Mouse (Mus musculus) E14TG2a.4 (cell line): ENCODE measurements around the gene Zkscan1.
"Not testable (repeated sequence)": the region's sequence is repeated elsewhere in the genome, so short reads cannot be mapped to it uniquely, and the experiment has no call there.

Experiments
- H3K27me3 ChIP-seq: 2 replicates; pipeline ENCODE4 v1.6.1; 2014; ENCODE audit warnings: low read length, control low read depth; ENCODE audit not compliant: insufficient read depth
- H3K36me3 ChIP-seq: 2 replicates; pipeline ENCODE4 v1.6.1; 2014; ENCODE audit warnings: low read length, control low read depth; ENCODE audit not compliant: insufficient read depth
- H3K4me1 ChIP-seq: replicated peaks from 2 replicates; pipeline ENCODE4 v1.6.1; 2014; ENCODE audit warnings: low read depth, low read length, control low read depth
- H3K4me3 ChIP-seq: replicated peaks from 2 replicates; pipeline ENCODE4 v1.5.1; 2014; ENCODE audit warnings: mild to moderate bottlenecking, low read length
- H3K9me3 ChIP-seq: 2 replicates; pipeline ENCODE4 v1.6.1; 2014; ENCODE audit warnings: low read length, control low read depth
- CTCF ChIP-seq: conservative IDR thresholded peaks from 2 replicates; pipeline ENCODE4 v1.5.1; 2014; ENCODE audit warnings: low read length
- NANOG ChIP-seq: IDR thresholded peaks from 2 replicates; pipeline ENCODE4 v1.6.1; 2014; ENCODE audit warnings: borderline replicate concordance, low read length, mixed read lengths
- POU5F1 ChIP-seq: IDR thresholded peaks from 2 replicates; pipeline ENCODE4 v1.6.1; 2014; ENCODE audit warnings: low read length, borderline replicate concordance

Zkscan1 gene

DNA sequence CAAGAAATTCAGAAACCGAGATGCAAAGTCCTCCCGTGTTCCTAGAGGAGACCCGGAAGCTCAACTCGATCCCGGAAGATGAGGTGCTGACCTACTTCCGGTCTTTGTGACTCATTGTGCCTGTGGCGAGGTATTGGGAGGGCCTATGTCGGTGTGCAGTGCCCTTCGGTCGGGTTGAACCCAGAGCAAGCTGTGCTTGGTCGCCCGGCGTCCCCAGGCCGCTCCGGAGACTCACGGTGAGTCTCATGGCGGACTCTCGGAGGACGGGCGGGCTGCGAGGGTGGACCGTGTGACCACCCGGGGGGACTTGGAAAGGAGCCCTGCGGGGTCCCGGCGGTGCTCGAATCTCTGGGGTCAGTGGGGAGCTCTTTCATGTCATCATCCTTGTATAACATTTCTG, at the start of gene Zkscan1:
Gene Zkscan1, plus strand, starts transcription at position 89 of the 400 bp plus-strand sequence.
- H3K4me3 ChIP-seq = peak within 1 kb of the TSS; percentile 96
- no peaks in the 10 kb centered on the region for H3K9me3 ChIP-seq
- no peaks in the 10 kb centered on the region for H3K27me3 ChIP-seq
- peaks cover 29% of the 10 kb centered on the region for H3K36me3 ChIP-seq
- no peak for TF ChIP-seq NANOG
- H3K4me1 ChIP-seq = peaks cover 68% of the 10 kb centered on the region

DNA sequence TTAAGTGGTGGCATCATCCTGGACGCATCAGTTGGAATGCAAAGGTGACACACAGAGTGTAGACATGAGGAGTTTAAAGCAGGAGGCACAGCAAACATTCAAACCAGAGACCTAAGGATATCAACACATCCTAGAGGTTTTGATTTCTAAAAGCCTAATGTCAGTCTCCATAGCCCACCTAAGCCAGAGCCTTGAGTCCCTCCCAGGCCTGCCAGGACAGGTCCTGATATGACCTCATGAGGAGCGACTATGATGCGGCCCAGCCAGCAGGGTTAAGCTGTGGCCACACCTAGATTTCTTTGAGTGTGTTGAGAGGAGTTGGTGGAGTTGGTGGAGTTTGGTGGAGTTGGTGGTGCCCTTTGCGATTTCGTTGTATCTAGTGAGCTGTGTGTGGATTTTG, 32.0 kb upstream of the Zkscan1 start, which contains the start of gene Smok3c:
Gene Smok3c, plus strand, starts transcription at position 301 of the 400 bp plus-strand sequence.
- not testable (repeated sequence) for H3K27me3 ChIP-seq, H3K4me3 ChIP-seq, H3K9me3 ChIP-seq, H3K4me1 ChIP-seq, H3K36me3 ChIP-seq

DNA sequence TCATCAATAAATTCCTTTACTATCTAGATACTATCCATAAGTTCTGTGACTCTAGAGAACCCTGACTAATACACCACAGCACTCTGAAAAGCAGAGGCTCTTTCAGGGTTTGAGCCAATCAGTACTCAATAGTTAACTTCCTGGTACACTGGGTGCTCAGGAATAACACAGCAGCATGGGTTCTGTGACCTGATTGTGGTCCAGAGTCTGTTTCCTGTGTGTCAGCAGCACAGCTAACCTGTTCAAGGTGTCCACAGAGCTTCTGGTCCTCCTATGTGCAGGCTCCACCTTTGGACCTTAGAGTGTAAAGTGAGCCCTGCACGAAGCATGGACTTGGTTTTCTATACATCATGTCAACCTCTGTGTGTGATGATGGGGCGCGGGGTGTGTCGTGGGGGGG, 11.1 kb upstream of the Zkscan1 start:
- no peak overlapping the region for H3K4me3 ChIP-seq
- H3K9me3 ChIP-seq = no peaks in the 10 kb centered on the region
- H3K27me3 ChIP-seq = no peaks in the 10 kb centered on the region
- H3K36me3 ChIP-seq = no peaks in the 10 kb centered on the region
- TF ChIP-seq POU5F1 = no peak
- no peak for TF ChIP-seq CTCF
- TF ChIP-seq NANOG = no peak
- H3K4me1 ChIP-seq = no peaks in the 10 kb centered on the region

GRCm38 (mm10) chr5:138075684-138076083, 9.2 kb upstream of the Zkscan1 start:
- Histone ChIP-seq H3K27me3 (no peaks in the 10 kb centered on the region), H3K4me3 (no peak overlapping the region), H3K4me1 (no peaks in the 10 kb centered on the region), H3K36me3 (no peaks in the 10 kb centered on the region), H3K9me3 (no peaks in the 10 kb centered on the region)
- no peak for TF ChIP-seq CTCF
- no peak for TF ChIP-seq NANOG
- no peak for TF ChIP-seq POU5F1

- Histone ChIP-seq H3K27me3 (no peaks in the 10 kb centered on the region), H3K9me3 (no peaks in the 10 kb centered on the region), H3K36me3 (no peaks in the 10 kb centered on the region), H3K4me1 (peaks cover 4% of the 10 kb centered on the region), H3K4me3 (no peak overlapping the region)
- 0 out of 2 replicates have a peak, but pooled peaks have one; percentile 4 for TF ChIP-seq CTCF
- no peak for TF ChIP-seq POU5F1
These were observed 8.7 kb upstream of the Zkscan1 start for GRCm38 (mm10) chr5:138076148-138076547.

- TF ChIP-seq CTCF = no peak
- TF ChIP-seq POU5F1 = no peak
- TF ChIP-seq NANOG = no peak
- Histone ChIP-seq H3K36me3 (no peaks in the 10 kb centered on the region), H3K4me3 (no peak overlapping the region)
These were observed 4.4 kb upstream of the Zkscan1 start for GRCm38 (mm10) chr5:138080456-138080855.

GRCm38 (mm10) chr5:138081446-138081845, 3.4 kb upstream of the Zkscan1 start:
- Histone ChIP-seq H3K4me3 (peak overlapping the region; percentile 50), H3K36me3 (no peaks in the 10 kb centered on the region), H3K27me3 (no peaks in the 10 kb centered on the region), H3K4me1 (peaks cover 35% of the 10 kb centered on the region), H3K9me3 (no peaks in the 10 kb centered on the region)
- TF ChIP-seq POU5F1 = no peak
- no peak for TF ChIP-seq NANOG
- TF ChIP-seq CTCF = no peak

More at GRCm38 (mm10) chr5:138080456-138080855, 4.4 kb upstream of the Zkscan1 start:
- H3K27me3 ChIP-seq = no peaks in the 10 kb centered on the region
- no peaks in the 10 kb centered on the region for H3K9me3 ChIP-seq
- H3K4me1 ChIP-seq = peaks cover 29% of the 10 kb centered on the region

DNA sequence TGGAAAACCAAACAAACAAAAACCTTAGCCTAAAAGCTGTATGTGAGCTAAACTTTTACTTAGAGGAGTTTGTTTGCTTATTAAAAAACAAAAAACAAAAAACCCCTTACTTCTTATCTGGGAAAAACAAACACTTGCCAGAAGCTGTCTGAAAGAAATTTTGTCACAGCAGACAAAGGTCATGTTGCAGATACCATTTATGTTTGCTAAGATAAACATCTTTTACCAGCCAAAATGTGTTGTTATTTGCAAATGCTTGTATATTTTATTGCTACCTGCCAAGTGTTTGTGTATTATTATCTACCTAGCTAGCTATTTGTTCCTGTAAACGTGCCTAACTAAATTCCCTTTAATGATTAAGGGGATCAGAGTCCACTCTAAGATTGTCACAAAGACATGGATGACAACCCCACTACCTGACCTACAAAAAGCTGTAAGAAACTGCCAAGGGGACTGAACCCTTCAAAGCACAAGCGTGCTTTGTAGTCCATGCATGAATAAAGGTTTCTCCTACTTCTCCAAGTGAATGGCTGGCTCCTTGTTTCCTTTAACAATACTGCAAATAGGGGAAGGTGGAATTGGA, 1.5 kb upstream of the Zkscan1 start:
- no peaks in the 10 kb centered on the region for H3K9me3 ChIP-seq
- no peak overlapping the region for H3K4me3 ChIP-seq
- no peaks in the 10 kb centered on the region for H3K27me3 ChIP-seq
- peaks cover 52% of the 10 kb centered on the region for H3K4me1 ChIP-seq
- no peak for TF ChIP-seq NANOG
- TF ChIP-seq POU5F1 = no peak
- TF ChIP-seq CTCF = no peak
- peaks cover 19% of the 10 kb centered on the region for H3K36me3 ChIP-seq

DNA sequence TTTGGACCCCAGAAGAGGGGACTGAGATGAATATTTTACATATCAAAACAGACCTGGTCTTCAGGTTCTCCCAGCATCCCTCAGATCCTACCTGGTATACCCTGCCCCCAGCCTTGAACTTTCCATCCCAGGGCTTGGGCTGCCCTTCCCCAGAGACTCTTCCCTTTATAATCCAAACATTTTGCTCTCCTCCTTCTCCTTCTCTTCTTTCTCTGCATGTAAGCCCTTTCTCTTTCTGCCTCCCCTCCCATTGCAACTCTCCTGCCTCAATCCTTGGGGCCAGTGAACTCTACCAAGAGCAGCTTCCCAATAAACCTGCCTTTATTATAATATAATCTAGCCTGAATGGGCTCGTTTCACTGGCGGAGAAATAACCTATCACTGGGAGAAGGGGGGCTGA, 948 bp upstream of the Zkscan1 start:
- Histone ChIP-seq H3K27me3 (no peaks in the 10 kb centered on the region), H3K4me3 (no peak overlapping the region), H3K9me3 (no peaks in the 10 kb centered on the region), H3K4me1 (peaks cover 58% of the 10 kb centered on the region), H3K36me3 (peaks cover 23% of the 10 kb centered on the region)
- no peak for TF ChIP-seq POU5F1
- no peak for TF ChIP-seq CTCF
- TF ChIP-seq NANOG = no peak
